Mouse (Mus musculus) Patski (cell line): ENCODE results near the gene Mrrf. TPM values are rescaled to one million over a fixed set of nuclear protein-coding genes. Genes with fewer than 3 reads are reported as not detected.

Experiments
- ATAC-seq: fragments of 100-300 bp; one replicate; pipeline ENCODE4 v1.8.0; 2021
- CTCF ChIA-PET: fragments of 350-600 bp; sonication (Branson Sonifier 250); formaldehyde crosslinking; loops from one replicate; lab custom pipeline; 2022; ENCODE audit warnings: inconsistent platforms; lab: Charles Lee
- POLR2A ChIA-PET: fragments of 350-600 bp; sonication (Branson Sonifier 250); formaldehyde crosslinking; loops from one replicate; lab custom pipeline; 2022; ENCODE audit warnings: antibody characterized with exemption, inconsistent platforms; lab: Charles Lee
- DNase-seq: peaks from one replicate; pipeline ENCODE4 v3.0.0-alpha.2; 2011; ENCODE audit warnings: low read depth, low spot score
- H3K27me3 ChIP-seq: fragments of 371-371 bp; one replicate; pipeline ENCODE4 v1.5.1; 2021
- CTCF ChIP-seq: fragments of 100-300 bp; IDR thresholded peaks from one replicate; pipeline ENCODE4 v1.5.1; 2021
- in situ Hi-C: fragments of 300-500 bp; cut with MboI; formaldehyde crosslinking; loops from 3 replicates; pipeline ENCODE4 v1.11.1; 2018; ENCODE audit warnings: low pct_unique_long_range_greater_than_20kb, mixed read lengths
- polyA plus RNA-seq: library from polyadenylated mRNA; unstranded; gene quantifications from one replicate; pipeline ENCODE4 v1.2.3, GENCODE M21; 2021

Mrrf gene
- polyA plus RNA-seq, 1 experiment from 2014 or later, result 31.1 TPM

- no peak for ATAC-seq
- ChIA-PET POLR2A (interaction anchor here (1.3 kb wide), 1 partner anchor 10 kb away, joined by 3 read pairs; no protein-coding TSS in a partner anchor), CTCF (interaction anchor here (1.3 kb wide), 1 partner anchor 10 kb away, joined by 3 read pairs; no protein-coding TSS in a partner anchor)
- peaks cover 13% of the 10 kb centered on the region for H3K27me3 ChIP-seq
- in situ Hi-C loops, result no loop called here
- no peak for TF ChIP-seq CTCF
- no peak for DNase-seq
Observed at GRCm38 (mm10) chr2:36101866-36102558, 34.2 kb upstream of the Mrrf start.

- no peak for TF ChIP-seq CTCF
- no peak for ATAC-seq
- no peak for DNase-seq
- H3K27me3 ChIP-seq, result peaks cover 15% of the 10 kb centered on the region
- ChIA-PET POLR2A (interaction anchor here (1.3 kb wide), 1 partner anchor 11 kb away, joined by 3 read pairs; no protein-coding TSS in a partner anchor), CTCF (interaction anchor here (1.3 kb wide), 1 partner anchor 10 kb away, joined by 3 read pairs; no protein-coding TSS in a partner anchor)
- in situ Hi-C loops, result no loop called here
Observed at GRCm38 (mm10) chr2:36102559-36102946, 33.6 kb upstream of the Mrrf start.

- peaks cover 19% of the 10 kb centered on the region for H3K27me3 ChIP-seq
- POLR2A ChIA-PET, result interaction anchor here (1.3 kb wide), 1 partner anchor 12 kb away, joined by 3 read pairs; no protein-coding TSS in a partner anchor
- in situ Hi-C loops, result no loop called here
- TF ChIP-seq CTCF, result no peak
- ATAC-seq, result no peak
- DNase-seq, result no peak
- CTCF ChIA-PET, result interaction anchor here (1.3 kb wide), 1 partner anchor 9 kb away, joined by 3 read pairs; no protein-coding TSS in a partner anchor
Observed at GRCm38 (mm10) chr2:36103069-36103554, 33.1 kb upstream of the Mrrf start.

- in situ Hi-C loops, result no loop called here
- peaks cover 19% of the 10 kb centered on the region for H3K27me3 ChIP-seq
- DNase-seq (no peak), ATAC-seq (no peak)
- ChIA-PET CTCF (no interaction called here), POLR2A (interaction anchor here (1.3 kb wide), 1 partner anchor 12 kb away, joined by 3 read pairs; no protein-coding TSS in a partner anchor)
- TF ChIP-seq CTCF, result no peak
Observed at GRCm38 (mm10) chr2:36103555-36104367, 32.4 kb upstream of the Mrrf start.

- DNase-seq (no peak), ATAC-seq (peak; percentile 22)
- CTCF ChIA-PET, result no interaction called here
- in situ Hi-C loops, result no loop called here
- POLR2A ChIA-PET, result no interaction called here
- peaks cover 19% of the 10 kb centered on the region for H3K27me3 ChIP-seq
- TF ChIP-seq CTCF, result no peak
Observed at GRCm38 (mm10) chr2:36104436-36104955, 31.7 kb upstream of the Mrrf start.

GRCm38 (mm10) chr2:36104956-36105741 is 31.0 kb upstream of the Mrrf start, which contains the start of gene Lhx6:
Gene Lhx6 (minus strand): TSS chr2:36105408.
- no peak for DNase-seq
- CTCF ChIA-PET, result no interaction called here
- POLR2A ChIA-PET, result interaction anchor here (1.3 kb wide), 1 partner anchor 24 kb away, joined by 4 read pairs; no protein-coding TSS in a partner anchor

GRCm38 (mm10) chr2:36108615-36109014 is 27.6 kb upstream of the Mrrf start:
- TF ChIP-seq CTCF, result no peak
- DNase-seq (no peak), ATAC-seq (no peak)
- in situ Hi-C loops, result no loop called here
- POLR2A ChIA-PET, result interaction anchor here (1.1 kb wide), 1 partner anchor 20 kb away, joined by 3 read pairs; no protein-coding TSS in a partner anchor
- peaks cover 19% of the 10 kb centered on the region for H3K27me3 ChIP-seq
- CTCF ChIA-PET, result no interaction called here

More at GRCm38 (mm10) chr2:36104956-36105741, 31.0 kb upstream of the Mrrf start, which contains the start of gene Lhx6:
- in situ Hi-C loops, result no loop called here
- no peak for TF ChIP-seq CTCF
- peaks cover 19% of the 10 kb centered on the region for H3K27me3 ChIP-seq
- ATAC-seq, result peak; percentile 33

- ATAC-seq, result no peak
- in situ Hi-C loops, result no loop called here
- no peak for TF ChIP-seq CTCF
- H3K27me3 ChIP-seq, result peaks cover 4% of the 10 kb centered on the region
- ChIA-PET CTCF (interaction anchor here (0.9 to 1.5 kb wide), 2 partner anchors 10 to 13 kb away, joined by 3 to 4 read pairs; no protein-coding TSS in a partner anchor), POLR2A (no interaction called here)
- DNase-seq, result no peak
Observed at GRCm38 (mm10) chr2:36112632-36113031, 23.6 kb upstream of the Mrrf start.

- ATAC-seq, result no peak
- POLR2A ChIA-PET, result interaction anchor here (0.6 to 0.7 kb wide), 2 partner anchors 9 to 12 kb away, joined by 3 to 4 read pairs; partner anchors contain the start of genes Mrrf and Rbm18
Observed at GRCm38 (mm10) chr2:36126795-36127429, 9.3 kb upstream of the Mrrf start.

More at GRCm38 (mm10) chr2:36126795-36127429, 9.3 kb upstream of the Mrrf start:
- in situ Hi-C loops, result no loop called here
- CTCF ChIA-PET, result no interaction called here
- no peak for DNase-seq
- no peaks in the 10 kb centered on the region for H3K27me3 ChIP-seq
- no peak for TF ChIP-seq CTCF
